Mouse (Mus musculus): ENCODE results near the gene Cpsf3.

Cpsf3 gene

GRCm38 (mm10) chr12:21284761-21285441 lies at the start of gene Cpsf3:
Cpsf3 (plus strand) TSS chr12:21285391.
- DNase-seq (ENCODE audit: low spot score in 2 of 2): no peak

GRCm38 (mm10) chr12:21241965-21242364 lies 43.2 kb upstream of the Cpsf3 start:
- DNase-seq (ENCODE audit: low spot score in 2 of 2): no peak

- no peak for DNase-seq (ENCODE audit: low spot score in 2 of 2)
These were observed 40.7 kb upstream of the Cpsf3 start for GRCm38 (mm10) chr12:21244375-21244960.

DNA sequence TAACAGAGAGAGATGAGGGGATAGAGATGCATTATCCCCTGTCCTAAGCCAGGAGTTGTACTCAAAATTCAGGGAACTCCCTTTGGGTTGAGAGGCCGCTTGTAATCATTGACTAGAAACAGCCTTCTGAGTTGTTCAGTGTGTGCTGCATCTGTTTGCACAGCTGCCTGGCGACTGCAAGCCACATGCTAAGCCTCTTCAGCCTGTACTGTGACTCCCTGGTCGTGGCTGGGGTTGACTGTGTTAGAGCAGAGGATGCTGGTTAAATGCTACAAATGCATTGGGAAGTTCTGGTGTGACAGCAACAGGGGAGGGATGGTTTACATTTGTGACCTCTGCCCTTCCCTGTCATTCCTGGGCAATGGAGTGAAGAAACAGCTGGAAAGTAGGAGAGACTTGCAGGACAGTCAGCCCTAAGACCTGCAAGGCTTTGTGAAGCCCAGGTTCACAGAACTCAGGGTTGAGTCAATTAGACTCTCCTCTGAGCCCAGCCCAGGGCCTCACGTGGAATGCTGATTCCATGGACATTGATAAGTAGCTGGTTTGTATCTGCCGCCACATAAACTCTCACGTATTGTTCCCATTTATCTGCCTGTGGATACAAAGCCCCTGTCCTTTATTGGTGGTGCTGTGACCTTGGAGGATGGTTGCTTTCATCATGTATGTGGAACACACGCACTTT lies 37.3 kb upstream of the Cpsf3 start:
- no peak for DNase-seq (ENCODE audit: low spot score in 2 of 2)

GRCm38 (mm10) chr12:21260494-21261256 lies 24.5 kb upstream of the Cpsf3 start:
- DNase-seq (ENCODE audit: low spot score in 2 of 2): no peak

- DNase-seq (ENCODE audit: low spot score in 2 of 2): no peak
These were observed 23.7 kb upstream of the Cpsf3 start for GRCm38 (mm10) chr12:21261521-21261920.

- peak in 1 of 2 experiments; percentile 34 for DNase-seq (ENCODE audit: low spot score in 2 of 2)
These were observed 21.9 kb upstream of the Cpsf3 start for GRCm38 (mm10) chr12:21263256-21263655.

- no peak for DNase-seq (ENCODE audit: low spot score in 2 of 2)
These were observed 20.9 kb upstream of the Cpsf3 start for GRCm38 (mm10) chr12:21264241-21264640.

GRCm38 (mm10) chr12:21264970-21265369 lies 20.2 kb upstream of the Cpsf3 start:
- no peak for DNase-seq (ENCODE audit: low spot score in 2 of 2)

- DNase-seq (ENCODE audit: low spot score in 2 of 2): no peak
These were observed 19.7 kb upstream of the Cpsf3 start for GRCm38 (mm10) chr12:21265501-21265900.

- DNase-seq (ENCODE audit: low spot score in 2 of 2): peak in 1 of 2 experiments; percentile 79
These were observed 19.0 kb upstream of the Cpsf3 start for GRCm38 (mm10) chr12:21265946-21266783.

DNA sequence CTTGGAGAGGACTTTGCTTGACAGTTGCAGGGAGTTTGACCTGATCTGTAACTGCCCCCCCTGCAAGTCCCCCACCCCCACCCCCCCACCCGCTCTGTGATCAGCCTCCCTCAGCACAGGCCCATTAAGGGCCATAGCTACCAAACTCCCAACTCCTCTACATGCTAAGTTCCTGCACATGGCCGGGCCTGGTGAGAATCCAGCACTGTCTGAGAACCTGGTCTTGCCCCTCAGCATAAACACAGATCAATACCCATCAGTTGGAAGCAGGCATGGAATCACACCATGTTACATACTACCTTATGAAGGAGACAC lies 18.4 kb upstream of the Cpsf3 start:
- no peak for DNase-seq (ENCODE audit: low spot score in 2 of 2)

DNA sequence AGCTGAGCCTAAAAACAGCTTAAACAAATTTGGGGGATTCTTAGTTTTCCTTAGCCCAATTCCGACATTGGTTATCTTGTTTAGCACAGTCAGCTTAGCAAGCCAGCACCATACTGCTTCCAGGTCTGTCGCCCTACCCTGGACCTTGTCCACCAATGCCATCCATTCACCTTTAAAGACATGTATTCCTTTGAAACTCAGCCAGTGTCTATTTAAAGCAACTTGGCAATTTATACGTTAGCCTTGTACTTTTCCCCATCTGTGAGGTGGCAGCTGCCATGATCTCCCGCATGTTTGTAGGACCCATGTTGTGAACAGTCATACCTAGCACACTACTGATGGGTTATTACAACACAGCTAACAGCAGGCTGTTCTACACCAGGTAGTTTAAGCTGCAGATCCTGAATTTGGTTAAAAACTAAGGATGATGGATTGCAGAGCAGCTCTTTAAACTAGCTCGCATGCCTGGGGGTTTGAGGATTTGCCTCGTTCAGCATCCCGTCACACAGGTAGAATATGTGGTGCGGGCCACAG lies 17.0 kb upstream of the Cpsf3 start:
- no peak for DNase-seq (ENCODE audit: low spot score in 2 of 2)

- no peak for DNase-seq (ENCODE audit: low spot score in 2 of 2)
These were observed 10.7 kb upstream of the Cpsf3 start for GRCm38 (mm10) chr12:21274446-21274845.

DNA sequence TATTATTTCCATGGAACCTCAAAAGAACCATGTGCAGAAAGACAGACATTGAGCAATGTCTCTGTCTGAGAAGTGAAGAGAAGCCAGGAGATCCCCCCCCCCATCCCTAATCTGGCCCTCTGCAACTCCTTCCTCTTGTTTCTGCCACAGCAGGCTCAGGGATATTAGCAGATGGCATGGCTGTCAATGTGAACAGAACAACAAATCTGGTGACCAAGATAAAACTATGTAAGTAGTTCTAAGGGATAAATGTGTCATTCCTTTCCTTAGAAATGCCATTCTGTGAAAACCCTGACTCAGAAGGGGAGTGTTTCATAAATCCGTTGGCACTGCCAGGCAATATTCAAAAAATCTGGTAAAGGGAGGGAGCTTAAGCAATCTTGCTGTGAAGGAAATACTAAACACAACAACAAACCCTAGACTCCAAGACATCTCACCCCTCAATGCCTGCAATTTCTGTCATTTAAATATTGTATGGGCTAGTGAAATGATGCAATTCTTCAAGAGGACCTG lies 7.8 kb upstream of the Cpsf3 start:
- DNase-seq (ENCODE audit: low spot score in 2 of 2): no peak

GRCm38 (mm10) chr12:21285508-21286242 lies 484 bp downstream of the Cpsf3 start:
- DNase-seq (ENCODE audit: low spot score in 2 of 2): no peak

DNA sequence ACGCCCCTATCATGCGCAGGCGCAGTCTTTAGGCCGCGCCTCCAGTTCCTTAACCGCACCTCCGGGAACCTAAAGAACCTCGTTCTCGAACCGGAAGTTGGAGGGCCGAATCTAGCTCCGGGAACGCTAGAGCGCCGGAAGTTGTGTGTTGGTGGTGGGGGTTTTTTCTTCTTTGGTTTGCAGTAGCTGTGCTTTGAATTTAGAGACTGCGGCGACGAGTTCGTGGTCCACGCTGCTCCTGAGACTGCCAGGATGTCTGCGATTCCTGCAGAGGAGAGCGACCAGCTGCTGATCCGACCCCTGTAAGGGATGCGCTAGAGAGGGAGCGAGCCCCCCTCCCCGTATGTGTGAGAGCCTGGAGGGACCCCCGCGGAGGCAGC lies 1.0 kb downstream of the Cpsf3 start, which contains the start of gene Itgb1bp1:
Gene Itgb1bp1, minus strand, starts transcription at position 42 of the 380 bp plus-strand sequence.
- peak; percentile 93 to 99 for DNase-seq (ENCODE audit: low spot score in 2 of 2)

DNA sequence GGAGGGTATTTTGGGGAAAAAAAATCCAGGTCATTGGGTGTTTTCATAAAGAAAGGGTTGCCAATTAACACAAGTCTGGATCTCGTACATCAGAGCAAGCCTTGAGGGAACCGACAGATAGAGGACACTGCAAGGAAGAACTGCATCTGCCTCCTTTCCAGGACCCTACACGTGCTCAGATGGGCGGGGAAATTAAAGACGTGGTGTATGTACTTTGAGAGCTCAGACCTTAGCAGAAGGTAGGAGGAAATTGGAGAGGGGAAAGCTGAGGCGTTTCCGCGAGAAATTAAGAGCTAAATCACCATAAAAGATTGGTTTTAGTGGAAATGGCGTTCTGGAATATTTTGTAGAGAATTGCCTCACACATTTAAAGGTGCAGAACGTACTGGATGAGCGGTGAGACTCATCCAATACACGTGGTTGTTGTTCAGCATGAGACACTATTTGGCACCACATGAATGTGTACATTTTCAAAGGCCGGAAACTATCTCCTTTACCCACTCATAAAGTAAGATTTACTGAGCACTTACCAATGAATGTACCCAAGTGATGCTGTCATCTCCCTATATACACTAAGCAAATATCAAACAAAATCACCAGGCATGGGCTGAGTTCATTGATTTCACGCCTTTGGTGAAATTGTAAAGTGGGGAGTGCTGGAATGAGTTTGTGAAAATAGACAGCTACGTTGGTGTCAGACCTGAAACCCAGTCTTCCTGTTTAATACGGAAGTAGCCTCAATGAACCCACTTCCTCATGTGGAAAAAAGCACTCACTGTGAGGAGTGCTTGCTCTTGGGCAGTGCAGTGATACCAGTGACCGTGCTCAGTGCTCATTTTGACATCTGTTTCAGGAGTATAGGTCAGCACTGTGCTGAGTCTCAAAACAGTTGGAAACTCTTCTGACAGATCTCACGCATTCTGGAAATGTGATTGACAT lies 1.8 kb downstream of the Cpsf3 start:
- DNase-seq (ENCODE audit: low spot score in 2 of 2): peak in 1 of 2 experiments; percentile 37

Measured in left cerebral cortex, adult 9 months (tissue).